Mouse (Mus musculus): Measurements from ENCODE around the gene Gm12166.

Gene Gm12166

DNA sequence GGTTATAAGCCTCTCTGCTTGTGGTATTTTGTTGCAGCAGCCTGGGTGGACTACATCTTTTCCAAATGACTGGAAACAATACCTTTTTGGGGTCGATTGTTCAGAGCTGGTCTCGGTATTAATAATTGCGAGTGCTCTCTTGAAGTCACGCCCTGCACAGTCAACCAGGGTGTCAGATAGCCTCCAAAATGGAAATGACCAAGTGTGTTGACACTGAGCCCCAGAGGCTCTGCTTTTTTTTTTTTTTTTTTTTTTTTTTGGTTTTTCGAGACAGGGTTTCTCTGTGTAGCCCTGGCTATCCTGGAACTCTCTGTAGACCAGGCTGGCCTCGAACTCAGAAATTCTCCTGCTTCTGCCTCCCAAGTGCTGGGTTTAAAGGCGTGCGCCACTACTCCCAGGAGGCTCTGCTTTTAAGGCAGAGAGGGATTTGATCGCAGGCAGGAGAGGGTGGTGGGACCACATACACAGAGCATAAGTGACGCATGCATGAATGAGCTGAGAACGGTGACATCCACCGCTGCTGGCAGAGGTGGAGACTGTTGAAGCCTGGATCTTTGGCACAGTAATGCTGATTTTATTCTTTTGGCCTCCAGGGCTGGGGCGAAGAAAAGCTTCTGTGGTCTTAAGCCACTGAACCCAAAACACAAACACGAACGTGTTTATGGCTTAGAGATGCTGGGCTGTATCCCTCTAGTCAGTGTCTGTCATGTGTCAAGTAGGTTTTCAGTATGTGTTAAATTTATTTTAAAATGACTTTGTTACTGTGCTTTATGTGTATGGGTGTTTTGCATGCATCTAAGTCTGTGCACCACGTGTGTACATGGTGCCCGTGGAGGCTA lies 21.9 kb upstream of the Gm12166 start:
- in situ Hi-C loops (cut with MseI, MboI): no loop called here

DNA sequence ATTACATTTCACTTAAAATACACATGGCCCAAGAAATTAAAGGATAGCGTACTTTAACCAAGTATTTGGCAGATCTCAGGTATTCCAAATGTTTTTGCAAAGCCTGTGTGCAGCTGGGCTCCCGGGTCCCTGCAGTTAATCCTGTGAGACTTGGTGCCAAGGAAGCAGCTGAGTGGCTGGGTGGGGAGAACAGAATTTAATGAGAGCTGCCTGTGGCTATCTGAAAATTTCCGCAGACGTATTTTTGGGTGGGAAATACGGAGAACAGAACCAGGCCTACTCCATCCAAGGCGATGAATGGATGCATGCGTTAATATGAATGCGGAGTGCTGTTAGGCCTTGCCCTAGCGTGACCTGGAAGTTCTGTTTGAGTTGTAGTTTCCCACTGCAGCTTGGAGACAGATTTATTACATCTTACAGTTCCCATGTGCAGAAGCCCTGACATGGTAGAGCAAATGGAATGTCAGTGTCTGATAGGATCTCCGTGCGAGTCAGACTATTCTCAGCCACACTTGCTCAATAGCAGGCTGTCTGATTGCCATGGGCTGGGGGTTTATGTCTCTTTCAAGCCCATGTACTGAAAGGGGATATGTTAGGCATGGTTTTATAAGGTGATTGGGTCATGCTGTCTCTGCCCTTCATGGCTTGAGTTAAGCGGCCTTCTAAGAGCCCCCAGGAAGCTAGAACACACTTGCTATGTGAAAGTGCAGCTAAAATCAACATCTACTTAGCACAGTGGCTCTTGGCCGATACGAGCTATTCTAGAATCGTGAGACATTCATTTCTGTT lies 21.1 kb upstream of the Gm12166 start:
- in situ Hi-C loops (cut with MseI, MboI): no loop called here

DNA sequence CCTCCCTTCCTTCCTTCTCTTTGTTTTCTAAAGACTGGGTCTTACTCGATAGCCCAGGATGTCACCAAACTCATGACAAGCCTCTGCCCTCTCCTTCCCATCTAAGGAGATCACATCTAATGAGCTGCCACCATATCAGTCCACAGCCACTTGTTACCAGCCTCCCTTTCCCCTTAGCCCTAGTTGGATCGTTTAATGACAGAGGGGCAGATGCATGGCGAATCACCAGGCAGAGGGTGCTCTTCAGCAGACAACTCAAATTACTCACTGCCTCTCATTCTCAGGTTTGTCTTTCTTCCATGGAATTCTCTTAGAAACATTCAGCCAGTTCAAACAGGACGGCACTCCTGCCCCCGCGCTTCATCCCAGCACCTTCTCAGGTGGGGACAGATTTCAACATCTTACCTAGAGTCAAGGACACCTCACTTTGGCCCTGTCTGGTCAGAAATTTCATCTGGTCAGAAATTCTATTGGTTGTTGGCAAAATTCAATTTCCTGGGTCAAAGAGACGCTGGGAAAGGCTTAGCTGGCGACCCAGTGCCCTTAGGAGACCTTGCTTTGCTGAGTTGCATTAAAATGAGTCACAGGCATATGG lies 20.4 kb upstream of the Gm12166 start:
- in situ Hi-C loops (cut with MseI, MboI): no loop called here

DNA sequence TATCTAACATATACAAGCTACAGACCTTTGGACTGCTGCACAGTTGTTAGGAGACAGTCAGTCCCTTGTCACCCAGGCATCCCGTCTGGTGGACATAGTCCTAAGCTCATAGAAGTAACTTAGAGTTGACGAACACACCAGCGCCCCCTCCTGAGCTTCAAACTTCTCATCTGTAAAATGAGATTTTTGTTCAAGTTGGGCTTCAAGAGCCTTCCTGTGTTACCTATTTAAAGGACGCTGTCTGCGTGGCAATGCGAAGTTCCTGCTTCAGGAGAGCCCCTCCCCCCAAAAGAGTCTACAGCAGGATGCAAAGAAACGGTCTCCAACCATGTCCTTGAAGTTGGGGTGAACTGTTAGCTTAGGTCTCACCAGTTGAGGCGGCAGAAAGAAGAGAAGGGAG lies 18.7 kb upstream of the Gm12166 start:
- in situ Hi-C loops (cut with MseI, MboI): no loop called here

DNA sequence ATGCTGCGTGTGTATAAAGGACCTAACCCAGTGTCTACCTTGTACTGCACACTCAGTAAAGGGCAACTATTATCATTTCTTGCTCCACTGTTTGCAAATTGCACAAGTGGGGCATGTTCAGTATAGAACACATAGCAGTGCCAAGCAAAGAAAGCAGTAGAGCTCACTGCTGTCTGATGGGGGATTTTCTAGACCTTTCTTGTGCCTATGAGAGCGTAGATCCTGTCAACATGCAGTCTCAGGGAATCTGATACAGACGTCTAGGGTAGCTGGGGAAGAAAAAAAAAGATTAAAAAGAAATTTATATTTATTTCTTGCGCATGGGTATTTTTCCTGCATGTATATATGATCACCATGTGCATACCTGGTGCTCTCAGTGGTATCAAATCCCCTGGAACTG lies 18.0 kb upstream of the Gm12166 start:
- in situ Hi-C loops (cut with MseI, MboI): no loop called here

DNA sequence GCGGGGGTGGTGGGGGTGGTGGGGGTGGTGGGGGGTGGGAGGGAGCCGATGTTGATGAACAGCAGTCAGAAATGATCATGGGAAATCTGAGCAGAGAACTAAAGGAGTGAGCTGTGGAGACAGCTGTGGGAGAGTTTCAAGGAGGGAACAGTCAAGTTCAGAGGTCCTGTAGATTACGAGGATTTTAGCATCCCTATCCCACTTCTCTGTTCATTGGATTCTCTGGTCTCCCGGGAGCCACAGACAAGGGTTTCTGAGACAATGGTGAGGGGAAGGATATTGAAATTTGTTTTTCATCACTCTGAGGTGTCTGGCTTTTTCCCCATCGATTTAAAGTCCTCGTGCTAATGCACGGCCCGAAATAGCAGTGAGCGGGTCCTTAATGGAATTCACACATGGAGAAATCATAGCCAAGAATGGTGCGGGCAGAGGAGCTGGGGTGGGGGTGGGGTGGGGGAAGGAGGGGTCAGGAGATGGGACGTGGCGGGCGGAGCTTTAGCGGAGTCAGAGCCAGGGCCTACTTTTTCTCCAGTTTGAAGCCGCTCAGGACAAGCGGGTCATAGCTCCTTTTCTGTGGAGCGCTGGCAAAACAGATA lies 17.4 kb upstream of the Gm12166 start:
- in situ Hi-C loops (cut with MseI, MboI): no loop called here

DNA sequence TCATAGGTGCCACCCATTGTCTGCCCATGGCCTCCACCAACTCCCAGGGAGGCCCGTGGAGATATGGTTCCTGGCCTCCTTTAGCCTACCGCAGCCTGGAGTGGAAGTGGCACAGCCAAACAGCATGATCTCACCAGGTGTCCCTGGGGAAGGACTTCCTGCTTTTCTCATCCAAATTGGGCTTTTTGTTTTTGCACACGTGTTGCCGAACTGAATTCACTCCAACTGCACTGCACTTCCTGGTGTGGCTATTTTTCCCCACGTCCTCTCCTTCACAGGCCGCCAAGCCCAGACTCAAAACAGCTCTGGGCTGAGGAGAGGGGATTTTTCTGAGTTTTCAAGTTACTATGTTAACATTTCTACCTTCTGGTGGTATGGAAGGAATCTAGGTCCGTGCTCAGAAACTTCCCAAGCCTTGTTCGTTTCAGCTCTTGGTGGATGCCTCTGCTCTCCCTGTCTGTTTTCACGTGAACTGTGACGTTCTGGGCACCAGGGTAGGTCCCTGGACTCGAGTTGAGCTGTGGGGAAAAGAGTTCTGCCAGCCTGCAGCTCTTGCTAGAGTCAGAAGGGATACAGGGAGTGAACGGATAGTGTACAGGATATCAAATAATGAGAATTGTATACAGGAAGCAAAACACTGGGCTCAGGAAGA lies 16.8 kb upstream of the Gm12166 start:
- in situ Hi-C loops (cut with MseI, MboI): no loop called here

DNA sequence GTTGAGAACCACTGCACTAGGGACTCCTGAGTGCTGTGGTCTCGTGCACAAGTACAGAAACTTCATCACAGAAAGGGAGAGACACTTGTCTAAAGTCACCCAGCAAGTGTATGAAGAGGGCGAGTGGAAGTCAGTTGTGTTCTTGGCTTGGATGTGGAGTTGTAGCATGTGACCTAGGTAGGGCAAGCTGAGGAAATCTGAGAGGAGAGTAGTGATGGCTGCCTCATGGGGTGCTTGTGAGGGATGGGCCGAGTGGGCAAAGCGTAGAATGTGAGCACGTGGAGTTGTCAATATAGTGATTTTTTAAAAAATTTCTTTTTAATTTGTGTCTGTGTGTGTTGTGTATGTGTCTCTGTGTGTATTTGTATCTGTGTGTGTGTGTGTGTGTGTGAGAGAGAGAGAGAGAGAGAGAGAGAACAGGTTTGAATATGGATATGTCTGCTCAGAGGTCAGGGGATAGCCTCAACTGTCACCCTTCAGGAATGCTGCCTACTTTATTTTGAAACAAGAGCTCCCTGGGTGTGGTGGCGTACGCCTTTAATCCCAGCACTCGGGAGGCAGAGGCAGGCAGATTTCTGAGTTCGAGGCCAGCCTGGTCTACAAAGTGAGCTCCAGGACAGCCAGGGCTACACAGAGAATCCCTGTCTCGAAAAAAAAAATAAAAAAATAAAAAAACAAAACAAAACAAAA lies 15.4 kb upstream of the Gm12166 start:
- in situ Hi-C loops (cut with MseI, MboI): no loop called here

DNA sequence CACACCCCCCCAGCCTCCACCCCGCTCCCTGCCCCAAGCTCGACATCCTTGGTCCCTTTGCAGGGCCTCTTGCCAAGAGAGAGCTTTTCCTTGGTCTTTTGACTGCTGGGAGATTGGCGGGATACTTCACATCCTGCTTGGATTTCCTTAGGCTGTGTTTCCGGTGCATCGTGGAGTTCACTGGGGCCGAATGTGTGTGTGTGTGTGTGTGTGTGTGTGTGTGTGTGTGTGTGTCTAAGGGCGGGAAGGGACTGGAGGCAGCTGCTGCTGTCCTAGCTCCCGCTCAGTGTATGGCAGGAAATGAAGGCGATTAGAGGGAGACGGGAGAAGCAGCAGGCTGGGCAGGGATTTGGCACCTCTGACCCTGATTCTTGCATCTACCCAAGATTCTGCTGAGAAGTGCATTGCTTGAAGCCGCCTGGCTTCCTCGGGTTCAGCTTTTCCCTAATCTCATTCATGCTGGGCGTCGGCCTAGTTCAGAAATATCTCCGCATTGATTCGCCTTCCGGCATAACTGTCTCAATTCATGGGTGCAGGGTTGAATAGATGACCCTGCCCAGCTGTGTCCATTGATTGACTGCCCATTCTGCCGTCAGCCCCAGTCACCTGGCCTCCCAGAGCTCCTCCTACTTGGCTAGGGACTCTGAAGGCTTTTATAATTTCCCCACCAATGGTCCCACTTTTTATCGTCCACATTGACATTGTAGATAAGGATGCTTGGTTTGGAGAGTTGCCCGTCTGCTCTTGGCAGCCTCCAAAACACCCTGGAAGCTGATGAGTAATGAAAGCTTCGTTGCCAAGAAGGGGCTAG lies 13.3 kb upstream of the Gm12166 start:
- in situ Hi-C loops (cut with MseI, MboI): no loop called here

DNA sequence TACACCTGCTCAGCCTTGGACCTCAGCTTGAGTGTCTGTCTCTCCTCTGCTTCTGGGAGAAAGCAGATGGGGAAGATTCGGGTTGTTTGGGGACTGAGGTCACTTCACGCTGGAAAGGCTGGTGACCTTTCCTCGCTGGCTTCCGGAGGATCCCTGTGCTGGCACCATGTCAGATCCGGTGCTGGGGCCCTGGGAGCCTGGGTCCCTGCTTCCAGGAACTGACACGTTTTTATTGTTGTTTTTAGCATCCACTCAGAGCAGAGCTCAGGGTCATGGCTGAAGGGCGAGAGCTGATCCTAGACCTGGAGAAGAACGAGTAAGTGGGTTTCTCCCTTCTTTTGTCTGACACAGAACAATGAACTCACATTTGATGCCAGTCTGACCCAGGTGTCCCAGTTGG lies 12.6 kb upstream of the Gm12166 start:
- in situ Hi-C loops (cut with MseI, MboI): no loop called here

DNA sequence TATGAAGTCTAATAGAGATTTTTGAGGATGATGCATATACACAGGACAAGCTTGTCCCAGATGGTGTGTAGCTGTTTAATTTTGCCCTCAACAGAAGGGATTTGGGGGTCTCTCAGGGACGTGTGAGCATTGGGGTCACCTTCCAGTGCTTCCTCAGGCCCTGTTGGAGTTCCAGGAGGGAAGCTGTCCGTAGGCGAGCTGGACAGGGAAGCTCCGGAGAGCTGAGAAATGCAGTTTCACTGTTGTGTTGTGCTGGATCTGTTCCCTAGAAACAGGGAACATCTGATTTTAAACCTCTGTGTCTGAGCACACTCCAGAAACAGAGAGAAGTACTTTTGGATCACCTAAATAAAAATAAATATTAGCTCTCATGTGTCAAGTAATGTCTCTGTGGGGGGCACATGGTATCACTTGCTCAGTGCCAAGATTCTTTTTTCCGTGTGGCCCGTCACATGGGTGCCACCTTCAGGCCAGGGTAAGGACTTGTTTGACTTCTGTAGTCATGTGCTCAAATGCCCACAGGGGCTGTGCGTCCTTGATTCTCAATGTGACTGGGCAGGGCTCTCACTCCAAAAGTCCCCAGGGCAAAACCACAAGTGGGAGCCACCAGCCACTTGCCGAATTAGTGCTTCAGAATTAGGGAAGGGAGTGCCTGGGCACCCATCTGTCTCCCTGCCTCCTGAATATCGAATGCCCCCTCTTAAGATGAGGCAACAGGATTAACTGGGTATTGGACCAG lies 11.0 kb upstream of the Gm12166 start:
- in situ Hi-C loops (cut with MseI, MboI): no loop called here

DNA sequence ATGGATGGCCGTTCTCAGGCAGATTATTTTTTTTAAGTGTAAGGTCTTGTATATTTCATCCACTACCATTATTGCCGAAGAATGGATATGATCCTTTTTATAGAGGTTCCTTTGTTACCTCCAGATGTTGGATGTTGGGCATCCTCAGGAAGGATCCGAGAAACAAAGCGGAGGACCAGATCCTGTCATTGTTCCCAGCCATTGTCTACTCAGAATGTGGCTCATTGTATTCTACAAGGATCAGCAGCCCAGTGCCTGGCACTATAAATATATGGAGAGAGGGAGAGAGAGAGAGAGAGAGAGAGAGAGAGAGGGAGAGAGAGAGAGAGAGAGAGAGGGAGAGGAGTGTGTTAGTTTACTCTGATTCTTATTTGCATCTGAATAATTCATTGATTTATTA lies 10.4 kb upstream of the Gm12166 start:
- in situ Hi-C loops (cut with MseI, MboI): no loop called here

DNA sequence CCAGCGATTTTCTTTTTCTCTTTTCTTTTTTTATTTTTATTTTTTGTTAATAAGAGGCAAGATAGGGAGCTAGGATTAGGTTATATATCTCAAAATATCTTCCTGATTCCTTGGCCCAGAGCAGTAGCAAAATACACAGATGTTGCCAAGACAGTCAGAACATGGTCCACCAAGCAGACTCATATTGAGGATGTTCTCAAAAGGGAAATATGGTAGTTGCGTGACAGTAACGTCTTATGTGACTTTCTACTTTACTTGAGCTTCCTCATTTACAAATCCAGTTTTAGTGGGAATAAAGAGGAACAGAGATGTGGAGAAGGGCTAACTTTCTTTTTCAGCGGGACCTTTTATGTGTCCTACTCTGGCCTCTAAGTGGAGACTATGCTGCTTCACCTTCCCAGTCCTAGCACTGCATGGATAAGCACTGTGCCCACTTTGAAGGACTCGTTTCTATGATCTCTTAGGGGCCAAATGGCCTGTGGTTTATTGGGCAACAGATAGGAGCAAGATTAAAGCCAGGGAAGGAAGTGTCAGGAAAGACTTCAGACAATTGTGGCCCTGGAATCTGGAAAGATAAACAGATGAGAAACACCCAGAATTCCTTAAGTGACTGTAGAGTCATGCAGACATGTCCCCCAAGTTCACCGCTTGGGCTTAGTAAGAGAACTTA lies 9.8 kb upstream of the Gm12166 start:
- in situ Hi-C loops (cut with MseI, MboI): no loop called here

DNA sequence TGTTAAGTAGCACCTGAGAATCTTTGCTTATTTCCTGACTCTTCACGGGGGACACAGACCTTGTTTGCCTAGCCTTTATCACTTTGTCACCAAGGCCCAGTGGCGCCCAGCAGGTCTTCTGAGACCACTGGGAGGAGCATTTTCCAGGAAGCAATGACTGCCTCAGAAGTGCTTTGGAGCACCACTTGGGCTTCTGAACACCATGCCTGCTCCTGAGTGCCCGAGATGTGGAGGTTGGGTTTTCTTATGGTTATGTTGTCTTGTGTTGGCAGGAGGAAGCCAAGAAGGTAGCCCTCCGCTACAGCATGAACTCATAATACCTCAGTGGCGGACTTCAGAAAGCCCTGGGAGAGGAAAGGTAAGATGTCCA lies 8.5 kb upstream of the Gm12166 start:
- in situ Hi-C loops (cut with MseI, MboI): no loop called here

DNA sequence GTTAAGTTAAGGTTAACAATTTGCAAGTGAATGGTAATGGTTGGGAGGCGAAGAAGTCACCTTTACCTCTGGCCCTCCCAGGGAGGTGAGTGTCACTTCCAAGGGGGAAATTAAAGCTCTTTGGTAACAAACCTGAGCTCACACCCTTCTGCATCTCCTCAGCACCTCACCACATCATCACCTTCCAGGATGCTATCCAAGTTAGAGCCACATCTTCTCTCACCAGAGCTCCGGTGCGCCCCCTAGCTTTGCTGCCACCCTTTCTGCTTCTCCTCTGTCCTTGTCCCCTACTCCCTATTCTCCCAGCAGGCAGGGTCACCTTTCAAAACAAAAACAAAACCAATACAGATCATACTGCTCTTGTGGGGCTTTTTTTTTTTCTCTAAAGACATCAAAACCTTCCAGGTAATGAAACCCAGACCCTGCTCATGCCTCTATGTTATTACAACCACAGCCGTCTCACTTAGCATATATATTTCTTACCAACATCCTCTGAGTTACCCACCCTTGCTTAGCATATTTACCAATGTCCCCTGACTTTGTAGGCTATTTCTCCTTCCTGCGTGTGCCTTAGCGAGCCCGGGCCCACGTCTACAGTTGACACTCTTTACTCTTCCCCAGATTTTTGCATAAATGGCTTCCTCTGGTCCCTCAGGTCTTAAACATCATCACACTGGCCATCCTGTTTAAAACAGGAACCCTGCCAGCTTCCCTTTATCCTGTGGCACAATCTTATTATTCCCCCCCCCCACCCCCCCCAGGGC lies 7.9 kb upstream of the Gm12166 start:
- in situ Hi-C loops (cut with MseI, MboI): loop anchor here (10.0 kb wide), 1 partner anchor 155 kb away; no protein-coding TSS in a partner anchor

DNA sequence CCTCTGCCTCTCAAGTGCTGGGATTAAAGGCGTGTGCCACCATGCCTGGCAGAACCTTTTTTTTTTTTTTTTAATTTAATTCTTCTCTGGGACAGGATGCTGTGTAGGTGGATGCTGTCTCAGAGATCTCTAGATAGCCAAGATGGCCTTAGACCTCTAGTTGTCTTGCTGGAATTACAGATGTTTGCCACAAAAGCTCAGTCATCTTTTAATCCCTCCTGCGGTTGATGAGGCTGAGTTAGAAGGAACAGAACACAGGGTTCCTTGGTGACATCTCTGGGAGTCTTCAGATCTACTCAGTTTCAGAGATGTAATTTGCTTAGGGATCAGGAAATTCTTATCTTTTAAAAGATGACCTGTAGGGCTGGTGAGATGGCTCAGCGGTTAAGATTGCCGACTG lies 6.8 kb upstream of the Gm12166 start:
- in situ Hi-C loops (cut with MseI, MboI): loop anchor here (10.0 kb wide), 1 partner anchor 156 kb away; no protein-coding TSS in a partner anchor

DNA sequence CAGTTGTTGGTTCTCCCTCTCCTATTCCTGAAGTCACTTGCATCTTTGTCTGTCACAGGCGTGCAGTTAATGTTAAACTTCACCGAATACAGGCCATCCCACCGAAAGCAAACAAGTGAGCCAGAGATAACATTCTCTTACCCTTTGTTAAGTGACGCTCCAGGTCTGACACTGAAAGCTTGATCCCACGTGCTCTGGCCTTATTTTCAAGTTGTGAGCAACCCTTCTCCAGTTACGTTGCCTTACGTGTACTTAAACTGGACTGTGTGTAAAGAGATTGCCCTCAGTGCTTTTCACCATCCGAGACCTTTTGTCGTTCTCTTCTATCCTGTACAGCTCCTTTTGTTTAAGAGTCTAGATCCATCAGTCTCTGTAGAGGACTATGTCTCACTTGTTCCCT lies 5.9 kb upstream of the Gm12166 start:
- in situ Hi-C loops (cut with MseI, MboI): loop anchor here (10.0 kb wide), 1 partner anchor 157 kb away; no protein-coding TSS in a partner anchor

DNA sequence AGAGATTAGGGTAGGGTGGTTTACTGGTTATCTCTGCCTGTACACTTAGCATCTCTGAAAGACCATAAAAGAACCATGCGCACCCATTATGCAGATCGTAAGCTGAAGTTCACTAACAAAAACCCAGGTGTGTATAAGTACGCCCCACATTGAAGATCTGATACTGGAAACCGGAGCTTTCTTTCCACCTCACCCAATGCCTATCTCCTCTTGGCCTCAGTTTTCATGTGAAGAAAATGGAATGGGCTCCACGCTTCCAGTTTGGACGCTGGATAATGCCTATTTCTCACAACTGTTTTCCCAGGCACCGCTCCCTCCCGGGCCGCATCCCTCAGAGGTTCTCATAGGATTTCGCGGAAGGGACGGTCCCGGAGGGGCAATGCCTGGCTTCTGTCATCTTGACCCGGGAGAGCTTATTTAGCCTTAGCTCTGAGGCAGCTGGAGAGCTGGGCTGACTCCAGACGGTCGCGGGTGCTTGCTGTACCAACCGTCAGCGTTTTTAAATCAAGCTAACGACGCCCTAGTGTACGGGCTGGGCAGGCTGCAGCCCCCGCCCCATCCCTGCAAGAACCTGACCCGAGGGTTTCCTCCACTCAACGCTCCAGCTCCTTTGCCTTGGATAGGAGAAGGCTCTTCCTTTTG lies 4.8 kb upstream of the Gm12166 start:
- in situ Hi-C loops (cut with MseI, MboI): loop anchor here (10.0 kb wide), 1 partner anchor 158 kb away; no protein-coding TSS in a partner anchor

Measured in mouse trophoblast stem cell (cell line).